Mouse (Mus musculus) gastrocnemius, postnatal 4 days (tissue): ENCODE data around the gene Mrps34. TPM values are rescaled to one million over a fixed set of nuclear protein-coding genes. Genes with fewer than 3 reads are reported as not detected.

Source experiments
- total RNA-seq, 2 experiments: library from RNA; stranded (reverse); gene quantifications; 2 replicates each; pipeline ENCODE4 v1.2.3; 2021

Mrps34 gene
- total RNA-seq, 2 experiments from 2014 or later, result 93.0 to 94.7 TPM

Other genes with a start within 250 kb of the Mrps34 start
- gene Slc9a3r2, start 244.8 kb upstream of the Mrps34 start, total RNA-seq, result 10 to 100 TPM; 35.4 to 35.6 TPM
- not detected for gene Npw, start 236.7 kb upstream of the Mrps34 start, total RNA-seq
- gene Zfp598, start 225.4 kb upstream of the Mrps34 start, total RNA-seq, result 10 to 100 TPM; 25.7 to 29.6 TPM
- under 1 TPM; 0.13 to 0.15 TPM for gene Syngr3, start 205.2 kb upstream of the Mrps34 start, total RNA-seq
- gene Gfer, start 199.0 kb upstream of the Mrps34 start, total RNA-seq, result 10 to 100 TPM; 22.9 to 24.6 TPM
- 1 to 10 TPM; 2.2 to 3.3 TPM for gene Noxo1, start 198.9 kb upstream of the Mrps34 start, total RNA-seq
- gene Tbl3, start 187.5 kb upstream of the Mrps34 start, total RNA-seq, result 10 to 100 TPM; 19.1 to 20.4 TPM
- gene Rnf151, start 177.1 kb upstream of the Mrps34 start, total RNA-seq, result under 1 TPM in 1 of 2 experiments, not detected in 1; 0.23 TPM
- 100 to 1,000 TPM; 750 to 839 TPM for gene Rps2, start 177.0 kb upstream of the Mrps34 start, total RNA-seq
- gene Ndufb10, start 170.6 kb upstream of the Mrps34 start, total RNA-seq, result 100 to 1,000 TPM; 383 to 407 TPM
- 100 to 1,000 TPM; 215 to 219 TPM for gene Rpl3l, start 167.3 kb upstream of the Mrps34 start, total RNA-seq
- gene Msrb1, start 158.5 kb upstream of the Mrps34 start, total RNA-seq, result 100 to 1,000 TPM in 1 of 2 experiments, 10 to 100 TPM in 1; 91.8 to 101 TPM
- gene Hs3st6, start 142.1 kb upstream of the Mrps34 start, total RNA-seq, result not detected
- gene Meiob, start 90.8 kb upstream of the Mrps34 start, total RNA-seq, result not detected
- gene Hagh, start 55.0 kb upstream of the Mrps34 start, total RNA-seq, result 10 to 100 TPM; 65.5 to 68.8 TPM
- 10 to 100 TPM; 26.4 to 29.0 TPM for gene Fahd1, start 44.8 kb upstream of the Mrps34 start, total RNA-seq
- gene Igfals, start 29.1 kb upstream of the Mrps34 start, total RNA-seq, result 1 to 10 TPM; 3.1 to 6.4 TPM
- gene Nubp2, start 8.8 kb upstream of the Mrps34 start, total RNA-seq, result 10 to 100 TPM; 19.2 to 21.4 TPM
- gene Spsb3, start 8.5 kb upstream of the Mrps34 start, total RNA-seq, result 10 to 100 TPM; 29.0 to 32.3 TPM
- 10 to 100 TPM; 27.8 to 28.0 TPM for gene Eme2, start within 50 bp of the Mrps34 start, total RNA-seq
- gene Nme3, start 1.4 kb downstream of the Mrps34 start, total RNA-seq, result 10 to 100 TPM; 10.3 to 14.5 TPM
- gene Mapk8ip3, start 41.9 kb downstream of the Mrps34 start, total RNA-seq, result 10 to 100 TPM; 50.0 to 51.1 TPM
- 10 to 100 TPM; 41.7 to 44.3 TPM for gene Jpt2, start 65.6 kb downstream of the Mrps34 start, total RNA-seq
- gene Cramp1l, start 120.7 kb downstream of the Mrps34 start, total RNA-seq, result 10 to 100 TPM; 13.9 to 14.9 TPM
- 10 to 100 TPM in 1 of 2 experiments, 1 to 10 TPM in 1; 9.0 to 10.1 TPM for gene Ift140, start 121.0 kb downstream of the Mrps34 start, total RNA-seq
- 10 to 100 TPM; 14.6 to 19.9 TPM for gene Tmem204, start 188.5 kb downstream of the Mrps34 start, total RNA-seq
- gene Telo2, start 220.9 kb downstream of the Mrps34 start, total RNA-seq, result 10 to 100 TPM; 23.5 to 27.8 TPM
- gene Ptx4, start 225.6 kb downstream of the Mrps34 start, total RNA-seq, result 10 to 100 TPM in 1 of 2 experiments, 1 to 10 TPM in 1; 6.0 to 12.6 TPM
- 10 to 100 TPM; 23.0 to 25.0 TPM for gene Clcn7, start 238.3 kb downstream of the Mrps34 start, total RNA-seq